Mouse (Mus musculus) cortical plate, adult 2 months (tissue): ENCODE data around the gene Yif1b. TPM values are rescaled to one million over a fixed set of nuclear protein-coding genes. Genes with fewer than 3 reads are reported as not detected.

Experiments used
- H3K27ac ChIP-seq: fragments of 200-500 bp; 2 replicates; pipeline ENCODE4 v1.5.1; 2012; ENCODE audit warnings: low read length, control low read depth, inconsistent platforms; ENCODE audit not compliant: insufficient read depth
- H3K4me1 ChIP-seq: fragments of 200-500 bp; 2 replicates; pipeline ENCODE4 v1.6.1; 2011; ENCODE audit warnings: low read length; ENCODE audit not compliant: control insufficient read depth, insufficient read depth
- H3K4me3 ChIP-seq: fragments of 200-500 bp; 2 replicates; pipeline ENCODE4 v1.5.1; 2011; ENCODE audit warnings: mild to moderate bottlenecking, low read length, control low read depth; ENCODE audit not compliant: insufficient read depth
- CTCF ChIP-seq: fragments of 200-500 bp; IDR thresholded peaks from 2 replicates; pipeline ENCODE4 v1.5.1; 2011; ENCODE audit warnings: mild to moderate bottlenecking, control low read depth, low read length; ENCODE audit not compliant: insufficient read depth; ENCODE audit errors: extremely low read depth
- POLR2A ChIP-seq: fragments of 200-500 bp; IDR thresholded peaks from 2 replicates; pipeline ENCODE4 v1.6.1; 2011; ENCODE audit warnings: mild to moderate bottlenecking, low read length, control low read depth; ENCODE audit not compliant: insufficient read depth; ENCODE audit errors: extremely low read depth
- polyA plus RNA-seq: library from polyadenylated mRNA; depleted of rRNA; stranded (reverse); fragments of >200 nt; gene quantifications from 2 replicates; pipeline ENCODE4 v1.2.3, GENCODE M21; 2012; rRNA removed

The Yif1b gene
- polyA plus RNA-seq, 1 experiment: 71.7 TPM

- Histone ChIP-seq H3K27ac (no peak overlapping the region), H3K4me3 (no peak overlapping the region), H3K4me1 (no peaks in the 10 kb centered on the region)
- TF ChIP-seq POLR2A (no peak), CTCF (peak; percentile 89)
Observed at GRCm38 (mm10) chr7:29296998-29297397, 58.9 kb downstream of the Yif1b start.

Other genes with a start within 250 kb of the Yif1b start
- 7.2 and 7.7 TPM in 2 replicates for gene Ryr1, start 113.2 kb upstream of the Yif1b start, polyA plus RNA-seq
- gene Rasgrp4, start 103.5 kb upstream of the Yif1b start, polyA plus RNA-seq: 1.5 and 1.6 TPM in 2 replicates
- gene Fam98c, start 82.1 kb upstream of the Yif1b start, polyA plus RNA-seq: 62.3 and 66.1 TPM in 2 replicates
- gene Ggn, start 68.1 kb upstream of the Yif1b start, polyA plus RNA-seq: 0.52 and 0.72 TPM in 2 replicates
- gene Spred3, start 67.9 kb upstream of the Yif1b start, polyA plus RNA-seq: 39.6 and 40.7 TPM in 2 replicates
- 195 and 198 TPM in 2 replicates for gene Psmd8, start 57.6 kb upstream of the Yif1b start, polyA plus RNA-seq
- 2.3 and 4.2 TPM in 2 replicates for gene Catsperg1, start 24.3 kb upstream of the Yif1b start, polyA plus RNA-seq
- 3.1 and 3.8 TPM in 2 replicates for gene Kcnk6, start 5.8 kb upstream of the Yif1b start, polyA plus RNA-seq
- gene 2200002D01Rik, start 10.1 kb downstream of the Yif1b start, polyA plus RNA-seq: 0.10 and 0.47 TPM in 2 replicates
- gene Spint2, start 43.6 kb downstream of the Yif1b start, polyA plus RNA-seq: 25.9 and 27.4 TPM in 2 replicates
- 40.8 and 44.7 TPM in 2 replicates for gene Ppp1r14a, start 51.0 kb downstream of the Yif1b start, polyA plus RNA-seq
- 59.6 and 65.1 TPM in 2 replicates for gene Dpf1, start 65.6 kb downstream of the Yif1b start, polyA plus RNA-seq